Mouse (Mus musculus) heart, embryonic 14.5 days (tissue): ENCODE results near the gene Zmat5. TPM values are rescaled to one million over a fixed set of nuclear protein-coding genes. Genes with fewer than 3 reads are reported as not detected.

ENCODE experiments used
- ATAC-seq: fragments of 200-750 bp; cut with Nextera tagmentation; 2 replicates; pipeline ENCODE4 v1.8.0; 2017; ENCODE audit warnings: low read depth, moderate TSS enrichment; ENCODE audit not compliant: insufficient number of reproducible peaks, insufficient read depth, low FRiP score
- H3K27ac ChIP-seq, 2 experiments: fragments of 200-500 bp in 1 of 2; fragments of 300-500 bp in 1 of 2; sonication (generic) in 1 of 2; replicated peaks in 1 of 2; 2 replicates each; pipeline ENCODE4 v1.5.1; 2012 to 2014; ENCODE audit warnings: low read depth in 2 of 2, low read length in 2 of 2, control low read depth in 1 of 2, mild to moderate bottlenecking in 1 of 2, mixed read lengths in 1 of 2; ENCODE audit not compliant: control insufficient read depth in 1 of 2, insufficient read depth in 1 of 2
- H3K27me3 ChIP-seq: fragments of 300-500 bp; sonication (generic); 2 replicates; pipeline ENCODE4 v1.6.1; 2014; ENCODE audit warnings: mild to moderate bottlenecking, low read length, control low read depth; ENCODE audit not compliant: control insufficient read depth, insufficient read depth
- H3K36me3 ChIP-seq: fragments of 300-500 bp; sonication (generic); 2 replicates; pipeline ENCODE4 v1.6.1; 2014; ENCODE audit warnings: mild to moderate bottlenecking, control low read depth, low read length, mixed read lengths; ENCODE audit not compliant: control insufficient read depth, insufficient read depth
- H3K4me1 ChIP-seq, 2 experiments: fragments of 200-500 bp in 1 of 2; fragments of 300-500 bp in 1 of 2; sonication (generic) in 1 of 2; 2 replicates each; pipeline ENCODE4 v1.6.1; 2012 to 2014; ENCODE audit warnings: low read length in 2 of 2, control low read depth in 1 of 2, mixed read lengths in 1 of 2; ENCODE audit not compliant: control insufficient read depth in 2 of 2, insufficient read depth in 2 of 2
- H3K4me2 ChIP-seq: fragments of 300-500 bp; sonication (generic); 2 replicates; pipeline ENCODE4 v1.6.1; 2014; ENCODE audit warnings: mild to moderate bottlenecking, low read length
- H3K4me3 ChIP-seq, 2 experiments: fragments of 200-500 bp in 1 of 2; fragments of 300-500 bp in 1 of 2; sonication (generic) in 1 of 2; 2 replicates each; pipeline ENCODE4 v1.5.1; 2012 to 2014; ENCODE audit warnings: low read length in 2 of 2, mild to moderate bottlenecking in 2 of 2, control low read depth in 1 of 2, low read depth in 1 of 2, moderate library complexity in 1 of 2; ENCODE audit not compliant: control insufficient read depth in 1 of 2, insufficient read depth in 1 of 2
- H3K9ac ChIP-seq: fragments of 300-500 bp; sonication (generic); 2 replicates; pipeline ENCODE4 v1.6.1; 2014; ENCODE audit warnings: mild to moderate bottlenecking, low read length
- H3K9me3 ChIP-seq: fragments of 300-500 bp; sonication (generic); 2 replicates; pipeline ENCODE4 v1.6.1; 2016; ENCODE audit warnings: low read length, control low read depth; ENCODE audit not compliant: control insufficient read depth
- WGBS: fragments of 180-500 bp; shearing (Covaris S2); extraction: QIAGEN DNeasy Blood & Tissue Kit; methylation state at CpG from one replicate; pipeline ENCODE4 v1.1.7; 2014; 5-methylcytosine and 5-hydroxymethylcytosine counted together
- polyA plus RNA-seq: library from polyadenylated mRNA; unstranded; fragments of >200 nt; fragmentation: Nextera tagmentation; extraction: Ambion mirVana; gene quantifications from 2 replicates; pipeline ENCODE4 v1.2.1, GENCODE M21; 2014

Gene Zmat5
- polyA plus RNA-seq, 1 experiment from 2014 or later: 58.3 TPM

DNA sequence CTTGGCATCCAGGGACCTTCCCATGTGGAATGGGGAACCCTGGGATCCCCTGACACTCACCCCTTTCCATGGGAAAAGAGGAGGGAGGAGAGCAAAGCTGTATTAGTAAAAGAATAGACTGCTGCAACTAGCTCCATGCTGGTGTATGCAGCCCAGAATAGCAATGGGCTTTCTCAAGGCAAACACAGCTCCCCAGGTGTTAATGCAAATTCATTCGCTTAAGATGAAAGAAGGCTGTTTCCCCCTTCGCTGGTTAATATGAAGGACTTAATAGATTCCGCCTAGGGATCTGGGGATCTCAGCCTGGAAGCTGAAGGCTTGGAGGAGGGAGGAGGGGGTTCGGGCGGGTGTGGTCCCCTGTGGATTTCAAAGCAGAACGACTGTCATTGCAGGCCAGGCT is 57.5 kb downstream of the Zmat5 start:
- Histone ChIP-seq H3K9me3 (no peaks in the 10 kb centered on the region), H3K4me1 (peaks cover 9 to 11% of the 10 kb centered on the region in 2 experiments; a peak in 3 of 4 replicates)
- WGBS: 18% methylated on average over 6 of the region's 6 CpGs

DNA sequence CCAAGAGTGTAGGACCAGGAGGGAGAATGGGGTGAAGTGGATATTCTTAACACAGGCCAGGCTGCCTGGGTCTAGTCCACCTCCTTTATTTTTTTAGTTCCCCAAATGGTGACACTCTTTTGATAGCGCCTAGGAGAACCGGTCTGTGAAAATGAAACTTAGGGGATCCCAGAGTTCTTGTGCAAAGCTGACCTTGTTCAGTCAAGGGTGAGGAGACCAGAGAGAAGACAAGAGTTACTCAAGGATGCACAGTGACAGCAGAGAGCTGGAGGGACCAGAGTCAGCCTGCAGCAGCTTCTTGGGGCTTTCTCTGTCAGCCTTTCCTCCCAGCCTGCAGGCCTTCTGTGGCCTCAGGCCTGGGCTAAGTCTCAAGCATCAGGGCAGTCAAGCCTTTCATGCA is 58.0 kb downstream of the Zmat5 start:
- no peak overlapping the region for H3K4me2 ChIP-seq
- no peaks in the 10 kb centered on the region for H3K9me3 ChIP-seq
- H3K27me3 ChIP-seq: peaks cover 25% of the 10 kb centered on the region
- H3K9ac ChIP-seq: no peak overlapping the region
- H3K27ac ChIP-seq: no peak overlapping the region
- H3K36me3 ChIP-seq: no peaks in the 10 kb centered on the region
- no peak for ATAC-seq
- no peak overlapping the region for H3K4me3 ChIP-seq
- 17% methylated on average over 2 of the region's 2 CpGs for WGBS
- peaks cover 9 to 11% of the 10 kb centered on the region in 2 experiments; a peak in 3 of 4 replicates for H3K4me1 ChIP-seq

More for the DNA sequence above, 57.5 kb downstream of the Zmat5 start:
- peaks cover 25% of the 10 kb centered on the region for H3K27me3 ChIP-seq
- no peak overlapping the region for H3K4me3 ChIP-seq
- H3K9ac ChIP-seq: no peak overlapping the region
- no peaks in the 10 kb centered on the region for H3K36me3 ChIP-seq
- H3K27ac ChIP-seq: no peak overlapping the region
- H3K4me2 ChIP-seq: no peak overlapping the region
- ATAC-seq: no peak

DNA sequence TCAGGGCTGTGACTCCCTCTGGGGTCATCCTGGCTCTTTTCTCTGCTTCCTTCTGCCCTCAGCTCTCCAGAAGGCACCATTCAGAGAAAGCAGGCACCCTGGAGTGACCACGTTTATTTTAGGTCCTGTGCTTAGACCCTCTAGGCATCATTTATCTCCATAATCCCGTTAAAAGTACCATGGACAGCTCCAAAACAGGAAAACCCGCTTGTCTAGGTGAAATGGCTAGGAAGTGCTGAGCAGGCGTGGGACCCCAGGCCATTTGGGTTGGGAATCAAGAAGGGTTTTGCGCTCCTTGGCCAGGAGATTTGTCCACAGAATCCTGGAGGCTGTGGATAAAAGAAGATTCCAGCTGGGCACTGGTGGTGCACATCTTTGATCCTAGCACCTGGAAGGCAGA is 59.2 kb downstream of the Zmat5 start:
- H3K4me2 ChIP-seq: no peak overlapping the region
- H3K9me3 ChIP-seq: no peaks in the 10 kb centered on the region
- H3K4me3 ChIP-seq: no peak overlapping the region
- no peak overlapping the region for H3K9ac ChIP-seq
- no peak overlapping the region for H3K27ac ChIP-seq
- ATAC-seq: no peak
- WGBS: 10% methylated on average over 5 of the region's 5 CpGs
- peaks cover 25% of the 10 kb centered on the region for H3K27me3 ChIP-seq
- peaks cover 9 to 11% of the 10 kb centered on the region in 2 experiments; a peak in 3 of 4 replicates for H3K4me1 ChIP-seq
- H3K36me3 ChIP-seq: peaks cover 4% of the 10 kb centered on the region; the same call in 1 of the 2 replicates

DNA sequence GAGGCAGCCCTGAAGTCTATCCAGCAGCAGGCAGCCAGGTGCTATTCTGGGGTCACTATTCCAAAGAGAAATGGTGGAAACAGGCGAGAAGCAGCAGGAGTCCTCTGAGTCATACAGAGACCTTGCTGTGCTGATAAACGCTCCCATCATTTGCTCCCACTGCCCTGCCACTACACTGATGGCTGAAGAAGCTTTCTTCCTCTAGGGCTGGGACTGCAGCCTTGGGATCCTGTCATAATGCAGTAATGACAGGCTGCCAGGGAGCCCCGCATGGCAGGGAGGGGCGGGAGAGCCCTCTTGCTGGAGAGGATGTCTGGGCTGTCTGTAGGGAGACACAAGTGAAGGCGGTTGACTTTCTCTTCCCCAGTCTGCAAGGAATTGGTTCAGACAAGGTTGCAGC is 60.0 kb downstream of the Zmat5 start:
- Histone ChIP-seq H3K27ac (no peak overlapping the region), H3K4me1 (peaks cover 9 to 11% of the 10 kb centered on the region in 2 experiments; a peak in 3 of 4 replicates)
- WGBS: 47% methylated on average over 5 of the region's 5 CpGs

DNA sequence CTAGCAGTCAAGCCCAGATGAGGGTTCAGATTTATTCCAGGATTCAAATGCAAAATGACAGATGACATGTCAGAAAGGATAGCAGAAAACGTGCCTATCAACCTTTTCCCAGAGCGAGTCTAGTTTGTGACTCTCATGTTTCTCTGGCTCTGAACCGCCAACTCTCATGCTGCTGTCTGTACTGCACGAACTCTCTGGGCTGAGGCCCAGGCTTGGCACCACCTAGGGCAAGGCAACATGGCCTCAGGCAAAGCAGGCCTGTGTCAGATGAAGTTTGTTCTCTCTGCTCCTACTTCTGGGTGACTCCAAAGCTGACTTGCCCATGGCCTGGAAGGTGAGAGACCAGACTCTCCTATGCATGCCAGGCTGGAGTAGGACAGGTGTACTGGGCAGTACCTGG is 63.9 kb downstream of the Zmat5 start:
- Histone ChIP-seq H3K27ac (no peak overlapping the region), H3K4me2 (no peak overlapping the region), H3K36me3 (peaks cover 18% of the 10 kb centered on the region), H3K9ac (no peak overlapping the region), H3K4me3 (no peak overlapping the region), H3K9me3 (no peaks in the 10 kb centered on the region), H3K4me1 (no peaks in the 10 kb centered on the region), H3K27me3 (peaks cover 5% of the 10 kb centered on the region)
- 87% methylated on average over 4 of the region's 4 CpGs for WGBS
- ATAC-seq: no peak

More for the DNA sequence above, 60.0 kb downstream of the Zmat5 start:
- peaks cover 25% of the 10 kb centered on the region for H3K27me3 ChIP-seq
- no peak overlapping the region for H3K4me3 ChIP-seq
- no peak for ATAC-seq
- peaks cover 11% of the 10 kb centered on the region; the same call in 1 of the 2 replicates for H3K36me3 ChIP-seq
- no peak overlapping the region for H3K9ac ChIP-seq
- H3K4me2 ChIP-seq: no peak overlapping the region
- no peaks in the 10 kb centered on the region for H3K9me3 ChIP-seq

DNA sequence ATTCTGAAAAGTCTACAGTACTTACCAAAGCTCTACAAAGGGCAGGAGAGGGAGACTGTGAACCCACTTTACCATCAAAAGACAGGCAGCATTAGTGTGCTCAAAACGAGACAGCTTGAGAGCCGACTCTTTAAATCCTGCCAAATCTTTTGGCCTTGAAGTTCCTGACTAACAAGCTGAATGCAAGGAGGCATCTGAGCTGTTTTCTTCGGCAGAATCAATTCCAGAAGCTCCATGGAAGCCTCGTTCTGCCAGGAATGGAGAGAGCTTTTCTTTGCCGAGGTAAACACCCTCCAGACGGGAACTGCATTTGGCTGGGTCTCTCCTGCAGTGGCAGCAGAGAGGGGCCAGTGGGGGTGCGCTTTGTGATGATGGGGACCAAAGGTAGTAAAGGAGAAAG is 64.8 kb downstream of the Zmat5 start:
- Histone ChIP-seq H3K4me2 (no peak overlapping the region), H3K4me1 (no peaks in the 10 kb centered on the region), H3K9ac (no peak overlapping the region), H3K27me3 (no peaks in the 10 kb centered on the region), H3K36me3 (peaks cover 18% of the 10 kb centered on the region), H3K27ac (no peak overlapping the region), H3K4me3 (no peak overlapping the region), H3K9me3 (no peaks in the 10 kb centered on the region)
- ATAC-seq: no peak
- 74% methylated on average over 7 of the region's 7 CpGs for WGBS

DNA sequence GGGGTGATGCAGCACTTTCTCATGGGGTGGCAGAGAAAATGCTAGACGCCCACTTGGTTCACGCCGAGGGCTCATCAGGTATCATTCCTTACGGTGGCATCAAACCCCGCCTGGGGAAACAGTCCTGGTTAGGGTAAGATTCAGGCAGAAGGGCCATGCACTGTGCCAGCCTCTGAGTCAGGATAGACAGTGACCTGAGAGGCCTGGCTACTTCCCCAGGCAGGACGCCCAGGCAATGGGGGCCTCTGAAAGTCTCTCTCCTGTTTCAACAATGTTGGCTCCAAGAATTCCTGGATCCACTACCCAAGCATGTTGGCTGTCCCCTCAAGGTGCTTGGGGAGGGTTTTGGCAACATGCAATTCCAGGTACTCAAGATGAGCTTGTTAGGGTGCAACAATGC is 65.4 kb downstream of the Zmat5 start:
- ATAC-seq: no peak
- Histone ChIP-seq H3K9me3 (no peaks in the 10 kb centered on the region), H3K4me3 (no peak overlapping the region), H3K4me1 (no peaks in the 10 kb centered on the region), H3K4me2 (no peak overlapping the region), H3K27ac (no peak overlapping the region), H3K27me3 (no peaks in the 10 kb centered on the region), H3K36me3 (peaks cover 18% of the 10 kb centered on the region), H3K9ac (no peak overlapping the region)
- 94% methylated on average over 6 of the region's 6 CpGs for WGBS

DNA sequence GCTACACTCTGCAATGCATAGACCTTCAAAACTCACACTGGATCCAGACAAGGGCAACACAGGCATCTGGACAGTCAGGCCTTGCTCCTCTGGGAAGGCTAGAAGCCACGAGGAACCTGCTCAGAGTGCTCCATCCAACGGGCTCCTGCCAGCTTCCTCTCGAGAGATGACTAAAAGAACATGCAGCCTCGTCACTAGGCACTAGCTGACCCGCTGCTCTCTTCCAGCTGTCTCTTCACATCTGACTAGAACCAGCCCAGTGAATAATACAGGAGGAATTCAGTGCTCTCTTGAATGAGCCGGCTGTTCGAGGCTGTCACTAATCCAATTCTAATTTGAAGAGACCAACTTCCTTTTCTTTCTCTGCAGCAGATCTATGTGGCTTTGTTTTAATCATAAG is 67.3 kb downstream of the Zmat5 start:
- no peaks in the 10 kb centered on the region for H3K27me3 ChIP-seq
- no peak overlapping the region for H3K9ac ChIP-seq
- WGBS: 76% methylated on average over 7 of the region's 7 CpGs
- no peak overlapping the region for H3K27ac ChIP-seq
- no peak overlapping the region for H3K4me3 ChIP-seq
- no peaks in the 10 kb centered on the region for H3K4me1 ChIP-seq
- no peak overlapping the region for H3K4me2 ChIP-seq
- ATAC-seq: no peak
- H3K36me3 ChIP-seq: peaks cover 26% of the 10 kb centered on the region
- H3K9me3 ChIP-seq: no peaks in the 10 kb centered on the region
